Mouse (Mus musculus): Measurements from ENCODE around the gene Trak1. TPM values are rescaled to one million over a fixed set of nuclear protein-coding genes. Genes with fewer than 3 reads are reported as not detected.
A peak's percentile ranks its signal among the peaks of the same experiment; 100 is the strongest.

The Trak1 gene
- total RNA-seq, 2 experiments from 2014 or later: 230 to 235 TPM

- no peak for DNase-seq (ENCODE audit: low spot score in 2 of 2)
Observed at GRCm38 (mm10) chr9:121344344-121344743, 47.0 kb downstream of the Trak1 start.

GRCm38 (mm10) chr9:121345427-121346130 is 48.3 kb downstream of the Trak1 start:
- DNase-seq (ENCODE audit: low spot score in 2 of 2): no peak

- DNase-seq (ENCODE audit: low spot score in 2 of 2): no peak
Observed at GRCm38 (mm10) chr9:121346635-121347034, 49.3 kb downstream of the Trak1 start.

GRCm38 (mm10) chr9:121347981-121348380 is 50.7 kb downstream of the Trak1 start:
- DNase-seq (ENCODE audit: low spot score in 2 of 2): peak; percentile 50 to 69

GRCm38 (mm10) chr9:121348476-121348875 is 51.2 kb downstream of the Trak1 start:
- no peak for DNase-seq (ENCODE audit: low spot score in 2 of 2)

GRCm38 (mm10) chr9:121349111-121349510 is 51.8 kb downstream of the Trak1 start:
- no peak for DNase-seq (ENCODE audit: low spot score in 2 of 2)

GRCm38 (mm10) chr9:121350601-121351000 is 53.3 kb downstream of the Trak1 start:
- no peak for DNase-seq (ENCODE audit: low spot score in 2 of 2)

GRCm38 (mm10) chr9:121351388-121352078 is 54.2 kb downstream of the Trak1 start:
- DNase-seq (ENCODE audit: low spot score in 2 of 2): no peak

- no peak for DNase-seq (ENCODE audit: low spot score in 2 of 2)
Observed at GRCm38 (mm10) chr9:121352131-121352606, 54.9 kb downstream of the Trak1 start.

GRCm38 (mm10) chr9:121352726-121353125 is 55.4 kb downstream of the Trak1 start:
- no peak for DNase-seq (ENCODE audit: low spot score in 2 of 2)

- DNase-seq (ENCODE audit: low spot score in 2 of 2): no peak
Observed at GRCm38 (mm10) chr9:121354792-121355390, 57.6 kb downstream of the Trak1 start.

GRCm38 (mm10) chr9:121355431-121356141 is 58.3 kb downstream of the Trak1 start:
- DNase-seq (ENCODE audit: low spot score in 2 of 2): peak in 1 of 2 experiments; percentile 54

GRCm38 (mm10) chr9:121357102-121357501 is 59.8 kb downstream of the Trak1 start:
- DNase-seq (ENCODE audit: low spot score in 2 of 2): no peak

GRCm38 (mm10) chr9:121357582-121358275 is 60.4 kb downstream of the Trak1 start:
- DNase-seq (ENCODE audit: low spot score in 2 of 2): no peak

GRCm38 (mm10) chr9:121358418-121358817 is 61.1 kb downstream of the Trak1 start:
- DNase-seq (ENCODE audit: low spot score in 2 of 2): no peak

GRCm38 (mm10) chr9:121359266-121359972 is 62.1 kb downstream of the Trak1 start:
- DNase-seq (ENCODE audit: low spot score in 2 of 2): no peak

- DNase-seq (ENCODE audit: low spot score in 2 of 2): peak; percentile 78 to 88
Observed at GRCm38 (mm10) chr9:121360327-121360954, 63.1 kb downstream of the Trak1 start.

GRCm38 (mm10) chr9:121361010-121361409 is 63.7 kb downstream of the Trak1 start:
- no peak for DNase-seq (ENCODE audit: low spot score in 2 of 2)

- no peak for DNase-seq (ENCODE audit: low spot score in 2 of 2)
Observed at GRCm38 (mm10) chr9:121363932-121364331, 66.6 kb downstream of the Trak1 start.
